Mouse (Mus musculus) lung, embryonic 15.5 days (tissue): Measurements from ENCODE around the gene Mpl. TPM values are rescaled to one million over a fixed set of nuclear protein-coding genes. Genes with fewer than 3 reads are reported as not detected.
A peak's percentile ranks its signal among the peaks of the same experiment; 100 is the strongest.

Experiments used
- ATAC-seq: fragments of 200-750 bp; cut with Nextera tagmentation; 2 replicates; pipeline ENCODE4 v1.8.0; 2017; ENCODE audit warnings: moderate number of reproducible peaks, borderline replicate concordance; ENCODE audit not compliant: low FRiP score, low TSS enrichment; ENCODE audit errors: extremely low read depth
- H3K27ac ChIP-seq: fragments of 300-500 bp; sonication (generic); 2 replicates; pipeline ENCODE4 v1.5.1; 2015; ENCODE audit warnings: moderate library complexity, mild to moderate bottlenecking, inconsistent platforms
- H3K27me3 ChIP-seq: fragments of 300-500 bp; sonication (generic); 2 replicates; pipeline ENCODE4 v1.6.1; 2015; ENCODE audit warnings: inconsistent platforms
- H3K36me3 ChIP-seq: fragments of 300-500 bp; sonication (generic); 2 replicates; pipeline ENCODE4 v1.6.1; 2015; ENCODE audit warnings: inconsistent platforms
- H3K4me1 ChIP-seq: fragments of 300-500 bp; sonication (generic); 2 replicates; pipeline ENCODE4 v1.6.1; 2015; ENCODE audit warnings: inconsistent platforms
- H3K4me2 ChIP-seq: fragments of 300-500 bp; sonication (generic); 2 replicates; pipeline ENCODE4 v1.6.1; 2015; ENCODE audit warnings: inconsistent platforms, mild to moderate bottlenecking, moderate library complexity
- H3K4me3 ChIP-seq: fragments of 300-500 bp; sonication (generic); 2 replicates; pipeline ENCODE4 v1.5.1; 2015; ENCODE audit warnings: mild to moderate bottlenecking, inconsistent platforms
- H3K9ac ChIP-seq: fragments of 300-500 bp; sonication (generic); 2 replicates; pipeline ENCODE4 v1.6.1; 2015; ENCODE audit warnings: inconsistent platforms
- H3K9me3 ChIP-seq: fragments of 300-500 bp; sonication (generic); 2 replicates; pipeline ENCODE4 v1.6.1; 2016; ENCODE audit warnings: inconsistent platforms
- WGBS: fragments of 180-500 bp; shearing (Covaris S2); methylation state at CpG from one replicate; pipeline ENCODE4 v1.1.7; 2015; 5-methylcytosine and 5-hydroxymethylcytosine counted together
- polyA plus RNA-seq: library from polyadenylated mRNA; unstranded; fragments of >200 nt; fragmentation: Nextera tagmentation; extraction: Ambion mirVana; gene quantifications from 2 replicates; pipeline ENCODE4 v1.2.1, GENCODE M21; 2015

The Mpl gene
- polyA plus RNA-seq, 1 experiment from 2014 or later = 0.74 TPM

DNA sequence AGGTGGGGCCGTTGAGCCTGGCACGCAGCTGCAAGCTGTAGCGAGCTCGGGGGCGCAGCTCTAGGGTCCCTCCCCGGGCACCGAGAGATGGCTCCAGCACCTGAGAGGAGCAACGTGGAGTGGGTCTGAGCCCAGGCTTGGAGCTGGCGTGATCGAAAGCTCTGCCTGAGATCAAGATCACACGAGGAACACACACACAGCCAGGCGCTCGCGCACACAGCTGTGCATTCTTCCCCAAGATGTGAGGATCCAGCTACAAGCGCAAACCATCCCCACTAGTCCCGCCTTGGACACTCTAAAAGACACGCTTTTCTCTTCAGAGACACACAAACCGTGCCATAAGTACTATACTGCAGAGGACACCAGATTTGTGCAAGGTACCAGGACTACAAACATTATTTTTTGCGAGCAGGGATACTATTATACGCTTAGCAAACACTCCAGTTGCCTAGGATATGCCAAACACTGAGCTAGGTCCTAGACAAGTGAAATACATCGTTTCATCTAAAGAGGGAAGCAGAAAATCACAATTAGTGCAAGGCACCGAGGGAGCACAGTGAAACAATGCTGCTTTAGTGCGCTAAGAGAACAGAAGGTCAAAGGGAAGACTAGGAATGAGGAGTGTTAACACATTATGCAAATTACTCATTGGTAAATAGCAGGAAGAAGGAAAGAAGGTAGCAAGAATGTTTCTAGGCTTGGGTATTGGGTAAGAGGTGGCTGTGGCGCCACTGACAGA lies 10.7 kb downstream of the Mpl start:
- peak overlapping the region; percentile 32; the same call in 1 of the 2 replicates for H3K9ac ChIP-seq
- 23% methylated on average over 24 of the region's 24 CpGs for WGBS
- H3K4me3 ChIP-seq = peak overlapping the region; percentile 38
- peaks cover 16% of the 10 kb centered on the region for H3K4me1 ChIP-seq
- H3K27me3 ChIP-seq = 0 out of 2 replicates have a peak, but pooled peaks cover 3% of the 10 kb centered on the region
- no peaks in the 10 kb centered on the region for H3K36me3 ChIP-seq
- H3K9me3 ChIP-seq = no peaks in the 10 kb centered on the region
- H3K4me2 ChIP-seq = peak overlapping the region; percentile 74
- no peak overlapping the region for H3K27ac ChIP-seq
- no peak for ATAC-seq

DNA sequence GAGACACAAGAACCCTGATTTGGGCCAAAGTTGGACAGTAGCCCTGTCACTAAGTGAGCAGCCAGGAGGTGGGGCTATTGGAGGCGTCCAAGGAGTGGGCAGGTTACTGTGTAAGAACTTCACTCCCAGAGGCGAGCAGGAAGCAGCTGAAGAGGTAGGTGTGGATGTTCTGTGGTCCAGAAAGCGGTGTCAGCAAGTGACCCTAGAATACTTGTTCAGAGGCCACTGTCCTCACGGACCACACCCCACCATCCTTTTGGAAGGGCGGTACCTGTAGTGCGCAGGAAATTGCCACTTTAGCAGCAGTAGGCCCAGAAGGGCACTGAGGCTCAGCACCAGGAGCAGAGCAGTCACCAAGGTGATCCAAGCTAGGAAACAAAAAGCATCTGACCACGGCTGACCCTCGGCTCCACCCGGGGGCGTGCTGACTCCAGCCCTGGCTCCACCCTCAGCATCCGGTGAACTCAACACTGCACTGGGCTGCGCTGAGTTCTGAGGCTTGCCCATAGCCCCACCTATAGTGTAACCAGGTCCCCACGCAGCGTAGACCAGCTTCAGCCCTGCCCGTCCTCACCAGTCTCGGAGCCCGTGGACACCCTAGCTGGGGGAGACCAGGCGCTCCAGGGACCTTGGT lies 11.4 kb downstream of the Mpl start:
- no peak overlapping the region for H3K27ac ChIP-seq
- no peaks in the 10 kb centered on the region for H3K36me3 ChIP-seq
- WGBS = 19% methylated on average over 18 of the region's 18 CpGs
- peak overlapping the region; percentile 38 for H3K4me3 ChIP-seq
- H3K9me3 ChIP-seq = no peaks in the 10 kb centered on the region
- H3K4me2 ChIP-seq = peak overlapping the region; percentile 74
- peak overlapping the region; percentile 32; the same call in 1 of the 2 replicates for H3K9ac ChIP-seq
- peak; percentile 58; the same call in 1 of the 2 replicates for ATAC-seq
- H3K27me3 ChIP-seq = 0 out of 2 replicates have a peak, but pooled peaks cover 3% of the 10 kb centered on the region
- H3K4me1 ChIP-seq = peaks cover 16% of the 10 kb centered on the region

GRCm38 (mm10) chr4:118445088-118445487 lies 12.2 kb downstream of the Mpl start:
- 83% methylated on average over 10 of the region's 10 CpGs for WGBS
- no peak for ATAC-seq
- no peaks in the 10 kb centered on the region for H3K36me3 ChIP-seq
- no peaks in the 10 kb centered on the region for H3K9me3 ChIP-seq
- peaks cover 16% of the 10 kb centered on the region for H3K4me1 ChIP-seq
- H3K4me2 ChIP-seq = no peak overlapping the region
- H3K27me3 ChIP-seq = 0 out of 2 replicates have a peak, but pooled peaks cover 3% of the 10 kb centered on the region
- no peak overlapping the region for H3K9ac ChIP-seq
- H3K4me3 ChIP-seq = no peak overlapping the region
- H3K27ac ChIP-seq = no peak overlapping the region

DNA sequence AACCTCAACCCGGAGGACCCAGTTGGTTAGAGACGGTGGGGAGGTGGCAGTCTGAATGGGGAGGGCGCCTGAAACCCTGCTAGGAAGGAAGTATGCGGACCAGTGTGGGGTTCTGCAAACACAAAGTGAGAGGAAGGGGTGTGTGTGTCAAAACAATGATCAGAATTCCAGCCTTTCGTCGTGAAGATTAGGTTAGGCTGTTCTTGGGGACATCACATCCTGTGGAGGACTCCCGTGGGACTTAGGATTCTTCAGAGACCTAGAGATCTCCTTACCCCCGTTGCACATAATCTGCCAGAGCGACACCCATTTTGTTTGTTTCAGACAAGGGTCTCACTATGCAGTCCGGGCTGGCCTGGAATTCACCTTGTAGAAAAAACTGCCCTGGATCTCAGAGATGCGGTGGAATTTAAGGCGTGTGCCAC lies 19.5 kb downstream of the Mpl start:
- H3K27ac ChIP-seq = peak overlapping the region; percentile 91
- no peaks in the 10 kb centered on the region for H3K9me3 ChIP-seq
- H3K36me3 ChIP-seq = peaks cover 27% of the 10 kb centered on the region
- peak overlapping the region; percentile 90 for H3K9ac ChIP-seq
- WGBS = 5% methylated on average over 12 of the region's 12 CpGs
- peak overlapping the region; percentile 96 for H3K4me2 ChIP-seq
- peak; percentile 25; the same call in 1 of the 2 replicates for ATAC-seq
- H3K27me3 ChIP-seq = no peaks in the 10 kb centered on the region
- peak overlapping the region; percentile 81 for H3K4me3 ChIP-seq
- H3K4me1 ChIP-seq = peaks cover 40% of the 10 kb centered on the region

- under 1% methylated on average over 67 of the region's 67 CpGs for WGBS
These were observed 20.3 kb downstream of the Mpl start, which contains the start of gene Cdc20 for GRCm38 (mm10) chr4:118436820-118437603. Cdc20 (minus strand) TSS chr4:118437352.

GRCm38 (mm10) chr4:118432332-118432731 lies 25.0 kb downstream of the Mpl start:
- no peak overlapping the region for H3K4me2 ChIP-seq
- no peak overlapping the region for H3K27ac ChIP-seq
- 62% methylated on average over 8 of the region's 8 CpGs for WGBS
- no peak overlapping the region for H3K9ac ChIP-seq
- H3K36me3 ChIP-seq = peaks cover 49% of the 10 kb centered on the region
- H3K4me1 ChIP-seq = peaks cover 58% of the 10 kb centered on the region
- no peaks in the 10 kb centered on the region for H3K27me3 ChIP-seq
- no peaks in the 10 kb centered on the region for H3K9me3 ChIP-seq
- no peak for ATAC-seq
- no peak overlapping the region for H3K4me3 ChIP-seq

More at GRCm38 (mm10) chr4:118436820-118437603, 20.3 kb downstream of the Mpl start, which contains the start of gene Cdc20:
- Histone ChIP-seq H3K4me1 (peaks cover 40% of the 10 kb centered on the region), H3K9ac (peak within 1 kb of the TSS; percentile 90), H3K27ac (peak within 1 kb of the TSS; percentile 91), H3K4me2 (peak within 1 kb of the TSS; percentile 96), H3K4me3 (peak within 1 kb of the TSS; percentile 81), H3K27me3 (no peaks in the 10 kb centered on the region), H3K9me3 (no peaks in the 10 kb centered on the region), H3K36me3 (peaks cover 34% of the 10 kb centered on the region)
- ATAC-seq = peak; percentile 97

DNA sequence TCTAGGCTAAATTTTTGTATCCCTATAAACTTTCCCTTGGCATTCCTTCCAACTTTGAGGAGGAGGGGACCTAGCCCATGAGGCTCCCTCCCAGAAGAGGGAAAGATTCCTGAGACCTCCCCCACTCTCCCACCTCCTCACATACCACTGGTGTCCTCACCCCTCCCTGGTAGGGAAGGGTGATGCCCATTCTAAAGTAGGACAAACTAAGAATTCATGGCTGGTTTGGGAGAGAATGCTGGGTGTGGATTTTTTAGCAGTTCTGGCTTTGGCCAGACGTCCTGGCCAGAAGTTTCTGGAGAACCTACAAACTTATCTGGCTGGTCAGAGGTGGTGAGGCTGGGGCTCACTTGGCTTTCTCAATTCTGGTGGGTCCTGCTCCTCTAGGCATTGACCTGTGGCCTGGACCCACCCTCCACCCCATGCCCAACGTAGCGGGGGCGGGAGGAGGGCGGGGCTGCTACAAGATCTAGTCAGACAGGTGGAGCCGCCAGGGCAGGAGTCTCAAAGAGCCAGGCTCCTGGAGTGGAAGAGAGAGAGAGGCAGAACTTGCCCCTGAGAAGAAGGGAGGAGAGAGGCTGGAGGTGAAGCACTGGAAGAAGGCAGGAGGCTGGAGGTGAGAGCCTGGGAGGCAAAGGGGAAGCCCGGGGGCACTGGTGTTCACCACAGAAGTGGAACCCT lies 28.0 kb downstream of the Mpl start:
- Histone ChIP-seq H3K9ac (peak overlapping the region; percentile 20; the same call in 1 of the 2 replicates), H3K9me3 (no peaks in the 10 kb centered on the region), H3K4me2 (peak overlapping the region; percentile 82), H3K27ac (peak overlapping the region; percentile 85), H3K36me3 (peaks cover 37% of the 10 kb centered on the region), H3K4me3 (peak overlapping the region; percentile 59), H3K4me1 (peaks cover 39% of the 10 kb centered on the region), H3K27me3 (no peaks in the 10 kb centered on the region)
- ATAC-seq = no peak
- 29% methylated on average over 7 of the region's 7 CpGs for WGBS

DNA sequence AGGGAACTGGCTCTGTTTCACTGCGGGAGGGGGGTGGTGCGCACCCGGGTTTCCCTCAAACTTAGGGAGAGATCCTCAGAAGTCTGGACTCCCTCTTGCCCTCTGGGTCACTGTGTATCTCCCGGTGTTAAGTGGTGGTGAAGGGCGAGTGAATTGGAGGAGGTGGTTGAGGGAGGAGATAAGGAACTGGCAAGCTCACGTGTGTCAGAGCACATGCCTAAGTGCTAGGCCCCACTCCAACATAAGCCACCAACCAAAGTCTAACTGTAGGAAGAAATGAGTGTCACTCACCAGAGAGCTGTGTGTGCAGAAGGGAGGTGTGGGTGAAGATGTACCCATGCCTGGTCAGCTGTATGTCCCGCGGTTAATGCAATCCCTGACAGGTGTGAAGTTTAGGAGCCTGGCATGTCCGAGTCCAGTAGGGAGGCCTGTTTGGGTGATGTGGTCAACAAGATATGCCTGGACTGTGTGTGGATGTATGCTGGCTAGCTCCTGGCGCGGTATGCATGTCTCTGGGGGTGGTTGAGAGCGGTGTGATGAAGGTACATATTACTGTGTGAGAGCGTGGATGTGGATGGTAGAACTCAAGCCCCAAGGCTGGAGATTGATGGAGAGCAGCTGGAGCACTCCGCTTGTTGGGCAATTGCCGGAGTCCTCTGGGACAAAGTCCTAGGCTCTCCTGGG lies 28.6 kb downstream of the Mpl start:
- peak; percentile 19 for ATAC-seq
- Histone ChIP-seq H3K4me2 (peak overlapping the region; percentile 82), H3K4me3 (peak overlapping the region; percentile 59), H3K27me3 (no peaks in the 10 kb centered on the region), H3K4me1 (peaks cover 32% of the 10 kb centered on the region), H3K9ac (peak overlapping the region; percentile 57), H3K9me3 (no peaks in the 10 kb centered on the region), H3K27ac (peak overlapping the region; percentile 85), H3K36me3 (peaks cover 30% of the 10 kb centered on the region)
- 16% methylated on average over 15 of the region's 15 CpGs for WGBS

DNA sequence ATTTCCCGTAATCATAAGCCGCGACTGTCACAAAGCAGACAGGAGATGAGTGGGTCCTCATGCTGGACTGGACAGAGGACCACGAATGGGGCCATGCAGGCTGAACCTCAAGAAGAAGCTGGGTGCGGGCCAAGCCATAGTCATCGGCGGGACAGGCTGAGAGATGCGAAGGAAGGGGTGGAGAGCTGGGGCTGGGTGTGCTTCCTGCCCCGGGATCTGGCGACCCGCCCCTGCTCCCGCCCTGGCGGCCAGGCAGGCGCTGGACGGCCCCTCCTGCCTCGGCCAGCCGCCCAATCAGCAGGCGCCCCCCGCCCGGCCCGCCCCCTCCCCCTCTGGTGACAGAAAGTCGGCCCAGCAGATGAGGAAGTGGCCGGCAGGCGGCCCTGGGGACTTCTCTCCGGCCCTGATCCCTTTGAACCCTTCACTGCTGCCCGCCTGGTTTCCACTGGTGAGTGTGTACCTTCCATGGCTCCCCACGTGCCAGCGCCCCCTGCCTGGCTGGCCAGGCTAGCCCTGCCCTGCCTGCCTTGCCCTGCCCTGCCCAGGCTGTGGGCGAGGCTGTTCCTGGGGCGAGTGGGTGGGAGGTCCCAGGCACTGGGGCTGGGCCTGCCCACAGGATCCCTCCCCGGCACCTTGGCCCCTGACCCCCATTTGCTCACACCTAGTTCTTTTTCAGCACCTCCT lies 29.4 kb downstream of the Mpl start, which contains the start of gene Elovl1:
TSS of gene Elovl1 (plus strand) at position 326 of the 684 bp plus-strand sequence.
- Histone ChIP-seq H3K9ac (peak within 1 kb of the TSS; percentile 62), H3K9me3 (no peaks in the 10 kb centered on the region), H3K4me3 (peak within 1 kb of the TSS; percentile 59), H3K36me3 (peaks cover 23% of the 10 kb centered on the region), H3K27ac (peak within 1 kb of the TSS; percentile 85), H3K4me1 (peaks cover 31% of the 10 kb centered on the region), H3K27me3 (no peaks in the 10 kb centered on the region), H3K4me2 (peak within 1 kb of the TSS; percentile 82)
- 1% methylated on average over 20 of the region's 31 CpGs for WGBS
- ATAC-seq = peak; percentile 95

DNA sequence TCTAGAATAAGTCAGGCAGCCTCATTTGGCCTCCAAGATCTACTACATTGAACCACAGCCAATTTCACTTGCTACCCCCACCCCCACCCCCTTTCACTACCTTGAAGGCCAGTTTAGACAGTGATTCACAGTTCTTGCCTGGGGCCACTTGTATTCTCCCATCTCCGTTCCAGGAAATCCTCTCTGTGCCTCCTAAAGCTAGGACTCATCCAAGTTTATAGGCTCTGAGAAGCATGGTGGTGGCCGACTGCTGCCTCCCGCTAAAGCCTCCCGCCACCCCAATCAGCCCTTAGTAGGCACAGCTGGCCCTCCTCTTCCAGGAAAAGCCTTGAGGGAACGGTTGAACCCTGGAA lies 29.9 kb downstream of the Mpl start:
- Histone ChIP-seq H3K36me3 (peaks cover 19% of the 10 kb centered on the region), H3K4me2 (peak overlapping the region; percentile 82), H3K4me3 (peak overlapping the region; percentile 59), H3K27me3 (no peaks in the 10 kb centered on the region), H3K4me1 (peaks cover 31% of the 10 kb centered on the region), H3K9me3 (no peaks in the 10 kb centered on the region), H3K27ac (peak overlapping the region; percentile 85), H3K9ac (peak overlapping the region; percentile 62)
- ATAC-seq = no peak
- 1% methylated on average over 5 of the region's 5 CpGs for WGBS
